Mouse (Mus musculus) heart, adult 2 months (tissue): ENCODE results near the gene Gm7544.

ENCODE experiments used
- CTCF ChIP-seq: fragments of 200-600 bp; IDR thresholded peaks from 2 replicates; pipeline ENCODE4 v1.8.1; 2022; ENCODE audit warnings: antibody characterized with exemption, mild to moderate bottlenecking, moderate library complexity
- EP300 ChIP-seq: fragments of 200-500 bp; IDR thresholded peaks from 2 replicates; pipeline ENCODE4 v1.6.1; 2011; ENCODE audit warnings: low read depth, low read length, control low read depth; ENCODE audit not compliant: insufficient read depth
- POLR2A ChIP-seq: fragments of 200-500 bp; IDR thresholded peaks from 2 replicates; pipeline ENCODE4 v1.6.1; 2011; ENCODE audit warnings: mild to moderate bottlenecking, low read depth, low read length, control low read depth; ENCODE audit not compliant: insufficient read depth

GRCm38 (mm10) chr1:82977840-82978239 is 22.0 kb upstream of the Gm7544 start:
- TF ChIP-seq POLR2A (no peak), EP300 (no peak), CTCF (no peak)
